Mouse (Mus musculus): ENCODE data around the gene Sh2d4b. TPM values are rescaled to one million over a fixed set of nuclear protein-coding genes. Genes with fewer than 3 reads are reported as not detected.

Sh2d4b gene
- polyA plus RNA-seq, 1 experiment from 2014 or later: 0.89 TPM

GRCm38 (mm10) chr14:40852978-40853377, 40.1 kb downstream of the Sh2d4b start:
- H3K27me3 ChIP-seq (ENCODE audit: control insufficient read depth, insufficient read depth, low read length): no peaks in the 10 kb centered on the region
- H3K9me3 ChIP-seq (ENCODE audit: control insufficient read depth, low read length): no peaks in the 10 kb centered on the region
- H3K36me3 ChIP-seq (ENCODE audit: control insufficient read depth, insufficient read depth, low read length): no peaks in the 10 kb centered on the region
- ATAC-seq (ENCODE audit: insufficient number of reproducible peaks, insufficient read depth, low FRiP score, low read depth): no peak
- no peak overlapping the region for H3K9ac ChIP-seq (ENCODE audit: low read length)
- H3K27ac ChIP-seq (replicated peaks in 1 of 2; ENCODE audit: control insufficient read depth in 1 of 2, insufficient read depth in 1 of 2, low read depth in 2 of 2, low read length in 2 of 2): no peak overlapping the region
- H3K4me2 ChIP-seq (ENCODE audit: low read length): no peak overlapping the region
- H3K4me1 ChIP-seq (ENCODE audit: control insufficient read depth in 2 of 2, insufficient read depth in 2 of 2, low read length in 2 of 2): no peaks in the 10 kb centered on the region; a peak in 1 of 4 replicates
- no peak overlapping the region for H3K4me3 ChIP-seq (ENCODE audit: control insufficient read depth in 1 of 2, insufficient read depth in 1 of 2, low read depth in 1 of 2, low read length in 2 of 2)
- WGBS: 42% methylated on average over 5 of the region's 5 CpGs

- no peak overlapping the region for H3K4me3 ChIP-seq (ENCODE audit: control insufficient read depth in 1 of 2, insufficient read depth in 1 of 2, low read depth in 1 of 2, low read length in 2 of 2)
- no peaks in the 10 kb centered on the region for H3K27me3 ChIP-seq (ENCODE audit: control insufficient read depth, insufficient read depth, low read length)
- no peak overlapping the region for H3K27ac ChIP-seq (replicated peaks in 1 of 2; ENCODE audit: control insufficient read depth in 1 of 2, insufficient read depth in 1 of 2, low read depth in 2 of 2, low read length in 2 of 2)
- H3K36me3 ChIP-seq (ENCODE audit: control insufficient read depth, insufficient read depth, low read length): no peaks in the 10 kb centered on the region
- H3K4me1 ChIP-seq (ENCODE audit: control insufficient read depth in 2 of 2, insufficient read depth in 2 of 2, low read length in 2 of 2): no peaks in the 10 kb centered on the region
- no peak overlapping the region for H3K9ac ChIP-seq (ENCODE audit: low read length)
- ATAC-seq (ENCODE audit: insufficient number of reproducible peaks, insufficient read depth, low FRiP score, low read depth): no peak
- H3K4me2 ChIP-seq (ENCODE audit: low read length): no peak overlapping the region
- H3K9me3 ChIP-seq (ENCODE audit: control insufficient read depth, low read length): no peaks in the 10 kb centered on the region
These were observed 55.7 kb downstream of the Sh2d4b start for GRCm38 (mm10) chr14:40837397-40837796.

GRCm38 (mm10) chr14:40830505-40830904, 62.6 kb downstream of the Sh2d4b start:
- H3K9ac ChIP-seq (ENCODE audit: low read length): no peak overlapping the region
- H3K4me1 ChIP-seq (ENCODE audit: control insufficient read depth in 2 of 2, insufficient read depth in 2 of 2, low read length in 2 of 2): no peaks in the 10 kb centered on the region
- no peak for ATAC-seq (ENCODE audit: insufficient number of reproducible peaks, insufficient read depth, low FRiP score, low read depth)
- H3K4me2 ChIP-seq (ENCODE audit: low read length): no peak overlapping the region
- H3K36me3 ChIP-seq (ENCODE audit: control insufficient read depth, insufficient read depth, low read length): no peaks in the 10 kb centered on the region
- no peaks in the 10 kb centered on the region for H3K9me3 ChIP-seq (ENCODE audit: control insufficient read depth, low read length)
- no peak overlapping the region for H3K27ac ChIP-seq (replicated peaks in 1 of 2; ENCODE audit: control insufficient read depth in 1 of 2, insufficient read depth in 1 of 2, low read depth in 2 of 2, low read length in 2 of 2)
- 85% methylated on average over 9 of the region's 9 CpGs for WGBS
- H3K27me3 ChIP-seq (ENCODE audit: control insufficient read depth, insufficient read depth, low read length): no peaks in the 10 kb centered on the region
- no peak overlapping the region for H3K4me3 ChIP-seq (ENCODE audit: control insufficient read depth in 1 of 2, insufficient read depth in 1 of 2, low read depth in 1 of 2, low read length in 2 of 2)

GRCm38 (mm10) chr14:40830094-40830493, 63.0 kb downstream of the Sh2d4b start:
- no peak overlapping the region for H3K9ac ChIP-seq (ENCODE audit: low read length)
- no peaks in the 10 kb centered on the region for H3K4me1 ChIP-seq (ENCODE audit: control insufficient read depth in 2 of 2, insufficient read depth in 2 of 2, low read length in 2 of 2)
- no peaks in the 10 kb centered on the region for H3K36me3 ChIP-seq (ENCODE audit: control insufficient read depth, insufficient read depth, low read length)
- H3K27ac ChIP-seq (replicated peaks in 1 of 2; ENCODE audit: control insufficient read depth in 1 of 2, insufficient read depth in 1 of 2, low read depth in 2 of 2, low read length in 2 of 2): no peak overlapping the region
- 82% methylated on average over 11 of the region's 11 CpGs for WGBS
- H3K27me3 ChIP-seq (ENCODE audit: control insufficient read depth, insufficient read depth, low read length): no peaks in the 10 kb centered on the region
- no peak overlapping the region for H3K4me2 ChIP-seq (ENCODE audit: low read length)
- ATAC-seq (ENCODE audit: insufficient number of reproducible peaks, insufficient read depth, low FRiP score, low read depth): no peak
- no peak overlapping the region for H3K4me3 ChIP-seq (ENCODE audit: control insufficient read depth in 1 of 2, insufficient read depth in 1 of 2, low read depth in 1 of 2, low read length in 2 of 2)
- H3K9me3 ChIP-seq (ENCODE audit: control insufficient read depth, low read length): no peaks in the 10 kb centered on the region

GRCm38 (mm10) chr14:40818051-40818450, 75.0 kb downstream of the Sh2d4b start:
- Histone ChIP-seq H3K4me3 (ENCODE audit: control insufficient read depth in 1 of 2, insufficient read depth in 1 of 2, low read depth in 1 of 2, low read length in 2 of 2) (no peak overlapping the region), H3K4me1 (ENCODE audit: control insufficient read depth in 2 of 2, insufficient read depth in 2 of 2, low read length in 2 of 2) (no peaks in the 10 kb centered on the region), H3K4me2 (ENCODE audit: low read length) (no peak overlapping the region), H3K9me3 (ENCODE audit: control insufficient read depth, low read length) (no peaks in the 10 kb centered on the region), H3K36me3 (ENCODE audit: control insufficient read depth, insufficient read depth, low read length) (no peaks in the 10 kb centered on the region), H3K27ac (replicated peaks in 1 of 2; ENCODE audit: control insufficient read depth in 1 of 2, insufficient read depth in 1 of 2, low read depth in 2 of 2, low read length in 2 of 2) (peak overlapping the region in 1 of 2 experiments; percentile 42; a peak in 1 of 4 replicates), H3K27me3 (ENCODE audit: control insufficient read depth, insufficient read depth, low read length) (no peaks in the 10 kb centered on the region), H3K9ac (ENCODE audit: low read length) (no peak overlapping the region)
- ATAC-seq (ENCODE audit: insufficient number of reproducible peaks, insufficient read depth, low FRiP score, low read depth): peak; percentile 92
- WGBS: 44% methylated on average over 2 of the region's 2 CpGs

- Histone ChIP-seq H3K36me3 (ENCODE audit: control insufficient read depth, insufficient read depth, low read length) (no peaks in the 10 kb centered on the region), H3K9me3 (ENCODE audit: control insufficient read depth, low read length) (no peaks in the 10 kb centered on the region), H3K27me3 (ENCODE audit: control insufficient read depth, insufficient read depth, low read length) (no peaks in the 10 kb centered on the region), H3K4me3 (ENCODE audit: control insufficient read depth in 1 of 2, insufficient read depth in 1 of 2, low read depth in 1 of 2, low read length in 2 of 2) (no peak overlapping the region), H3K4me2 (ENCODE audit: low read length) (no peak overlapping the region), H3K4me1 (ENCODE audit: control insufficient read depth in 2 of 2, insufficient read depth in 2 of 2, low read length in 2 of 2) (no peaks in the 10 kb centered on the region), H3K9ac (ENCODE audit: low read length) (no peak overlapping the region), H3K27ac (replicated peaks in 1 of 2; ENCODE audit: control insufficient read depth in 1 of 2, insufficient read depth in 1 of 2, low read depth in 2 of 2, low read length in 2 of 2) (no peak overlapping the region)
- 88% methylated on average over 5 of the region's 5 CpGs for WGBS
- ATAC-seq (ENCODE audit: insufficient number of reproducible peaks, insufficient read depth, low FRiP score, low read depth): no peak
These were observed 76.4 kb downstream of the Sh2d4b start for GRCm38 (mm10) chr14:40816715-40817114.

GRCm38 (mm10) chr14:40791606-40792005, 101.5 kb downstream of the Sh2d4b start:
- H3K4me1 ChIP-seq (ENCODE audit: control insufficient read depth in 2 of 2, insufficient read depth in 2 of 2, low read length in 2 of 2): no peaks in the 10 kb centered on the region
- no peaks in the 10 kb centered on the region for H3K36me3 ChIP-seq (ENCODE audit: control insufficient read depth, insufficient read depth, low read length)
- no peaks in the 10 kb centered on the region for H3K9me3 ChIP-seq (ENCODE audit: control insufficient read depth, low read length)
- no peak overlapping the region for H3K4me2 ChIP-seq (ENCODE audit: low read length)
- no peak for ATAC-seq (ENCODE audit: insufficient number of reproducible peaks, insufficient read depth, low FRiP score, low read depth)
- H3K27me3 ChIP-seq (ENCODE audit: control insufficient read depth, insufficient read depth, low read length): no peaks in the 10 kb centered on the region
- no peak overlapping the region for H3K4me3 ChIP-seq (ENCODE audit: control insufficient read depth in 1 of 2, insufficient read depth in 1 of 2, low read depth in 1 of 2, low read length in 2 of 2)
- no peak overlapping the region for H3K27ac ChIP-seq (replicated peaks in 1 of 2; ENCODE audit: control insufficient read depth in 1 of 2, insufficient read depth in 1 of 2, low read depth in 2 of 2, low read length in 2 of 2)
- no peak overlapping the region for H3K9ac ChIP-seq (ENCODE audit: low read length)
- WGBS: 48% methylated on average over 1 of the region's 1 CpGs

- H3K4me2 ChIP-seq (ENCODE audit: low read length): no peak overlapping the region
- 30% methylated on average over 3 of the region's 3 CpGs for WGBS
- no peak overlapping the region for H3K4me3 ChIP-seq (ENCODE audit: control insufficient read depth in 1 of 2, insufficient read depth in 1 of 2, low read depth in 1 of 2, low read length in 2 of 2)
- no peaks in the 10 kb centered on the region for H3K36me3 ChIP-seq (ENCODE audit: control insufficient read depth, insufficient read depth, low read length)
- no peaks in the 10 kb centered on the region for H3K9me3 ChIP-seq (ENCODE audit: control insufficient read depth, low read length)
- H3K27ac ChIP-seq (replicated peaks in 1 of 2; ENCODE audit: control insufficient read depth in 1 of 2, insufficient read depth in 1 of 2, low read depth in 2 of 2, low read length in 2 of 2): no peak overlapping the region
- no peak overlapping the region for H3K9ac ChIP-seq (ENCODE audit: low read length)
- no peaks in the 10 kb centered on the region for H3K4me1 ChIP-seq (ENCODE audit: control insufficient read depth in 2 of 2, insufficient read depth in 2 of 2, low read length in 2 of 2)
- ATAC-seq (ENCODE audit: insufficient number of reproducible peaks, insufficient read depth, low FRiP score, low read depth): no peak
- no peaks in the 10 kb centered on the region for H3K27me3 ChIP-seq (ENCODE audit: control insufficient read depth, insufficient read depth, low read length)
These were observed 104.0 kb downstream of the Sh2d4b start for GRCm38 (mm10) chr14:40789110-40789509.
